Mouse (Mus musculus): ENCODE data around the gene Pik3c2b.

The Pik3c2b gene

DNA sequence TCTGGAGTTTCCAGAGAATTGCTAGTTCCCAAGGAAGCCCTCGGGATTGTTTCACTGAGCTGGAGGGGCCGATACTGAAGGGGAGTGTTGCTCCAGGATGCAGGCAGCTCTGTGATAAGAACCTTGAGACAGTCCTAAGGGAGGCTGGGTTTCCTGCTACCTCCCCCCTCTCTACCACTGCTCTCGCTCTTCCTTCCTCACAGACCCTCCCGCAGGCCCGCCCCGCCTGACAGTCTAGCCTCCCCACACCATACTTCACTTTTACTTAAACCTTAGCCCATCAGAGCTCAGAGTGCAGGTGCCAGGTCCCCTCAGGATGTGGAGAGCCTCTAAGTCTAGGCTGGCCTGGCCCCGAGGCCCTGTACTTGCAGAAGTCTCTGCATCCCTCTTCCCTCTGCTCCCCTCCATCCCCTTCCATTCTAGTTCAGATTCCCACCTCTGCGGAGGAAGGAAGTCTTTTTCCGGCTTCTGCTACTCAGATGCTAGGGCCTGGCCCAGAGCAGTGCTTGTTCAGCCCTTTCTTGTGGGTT lies 27.9 kb downstream of the Pik3c2b start:
- DNase-seq (ENCODE audit: low spot score): no peak

DNA sequence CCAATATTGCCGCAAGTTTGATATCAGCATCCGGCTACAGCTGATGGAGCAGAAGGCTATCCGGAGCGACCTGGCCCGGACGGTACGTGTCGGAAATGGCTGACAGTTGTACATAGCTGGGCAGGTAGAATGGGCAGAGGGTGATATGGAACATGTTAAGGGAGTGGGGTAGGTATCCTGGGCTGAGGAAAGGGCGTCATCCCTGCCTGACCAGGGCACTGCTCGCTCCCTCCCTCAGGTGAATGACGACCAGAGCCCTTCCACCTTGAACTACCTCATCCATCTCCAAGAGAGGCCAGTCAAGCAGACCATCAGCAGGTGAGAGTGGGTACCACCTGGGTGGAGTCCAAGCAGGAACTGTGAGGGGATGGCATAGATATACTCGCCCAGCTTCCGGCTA lies 29.1 kb downstream of the Pik3c2b start:
- DNase-seq (ENCODE audit: low spot score): no peak

DNA sequence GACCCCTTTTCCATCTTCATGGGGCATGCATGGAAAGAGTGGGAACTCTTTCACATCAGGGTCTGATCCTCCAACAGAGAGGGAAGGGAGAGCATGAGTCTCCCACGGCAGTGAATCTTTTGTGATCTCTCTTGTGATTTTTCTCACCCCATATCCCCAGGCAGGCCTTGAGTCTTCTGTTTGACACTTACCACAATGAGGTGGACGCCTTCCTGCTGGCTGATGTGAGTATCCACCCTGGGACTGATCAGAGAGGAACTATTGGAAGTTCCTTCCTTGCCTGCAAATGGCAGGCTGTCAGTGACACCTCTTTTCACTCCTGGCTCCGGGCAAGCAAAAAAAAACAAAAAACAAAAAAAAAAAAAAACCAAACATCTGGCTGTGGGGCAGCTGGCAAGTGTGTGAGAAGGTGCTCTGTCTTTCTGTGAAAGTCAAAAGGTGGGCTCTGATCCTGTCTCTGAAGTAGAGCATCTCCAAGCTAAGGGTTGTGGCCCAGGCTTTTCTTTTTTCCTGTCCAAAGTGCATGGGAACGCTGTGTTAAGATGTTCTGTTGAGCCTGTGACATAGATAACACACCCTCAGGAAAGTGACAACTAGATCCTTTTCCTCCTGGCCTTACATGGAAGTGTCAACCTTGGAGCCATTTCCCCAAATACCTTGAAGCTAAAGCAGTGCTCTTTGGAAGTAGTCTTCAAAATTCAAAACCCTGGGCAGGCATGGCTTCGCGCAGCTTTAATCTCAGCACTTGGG lies 30.4 kb downstream of the Pik3c2b start:
- no peak for DNase-seq (ENCODE audit: low spot score)

GRCm38 (mm10) chr1:133076681-133077514 lies 31.4 kb downstream of the Pik3c2b start:
- DNase-seq (ENCODE audit: low spot score): peak; percentile 44

GRCm38 (mm10) chr1:133077606-133078337 lies 32.3 kb downstream of the Pik3c2b start:
- DNase-seq (ENCODE audit: low spot score): no peak

DNA sequence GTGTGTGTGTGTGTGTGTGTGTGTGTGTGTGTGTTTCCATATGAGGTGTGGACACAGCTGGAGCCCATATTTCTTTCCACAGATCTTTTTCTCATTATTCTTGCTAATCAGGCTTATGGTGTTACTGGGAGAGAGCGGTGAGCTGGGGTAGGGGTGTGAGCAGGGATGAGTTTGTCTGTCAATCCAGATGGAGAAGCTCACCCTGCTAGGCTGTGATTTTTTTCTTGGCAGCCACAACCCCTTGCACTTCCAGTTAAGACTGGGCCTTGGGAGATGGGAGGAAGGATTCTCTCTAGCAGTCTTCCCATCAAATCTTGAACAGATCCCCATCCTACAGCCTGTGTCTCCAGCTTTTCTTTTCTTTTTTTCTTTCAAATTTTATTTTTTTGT lies 32.9 kb downstream of the Pik3c2b start:
- no peak for DNase-seq (ENCODE audit: low spot score)

GRCm38 (mm10) chr1:133079509-133079908 lies 34.0 kb downstream of the Pik3c2b start:
- DNase-seq (ENCODE audit: low spot score): no peak

DNA sequence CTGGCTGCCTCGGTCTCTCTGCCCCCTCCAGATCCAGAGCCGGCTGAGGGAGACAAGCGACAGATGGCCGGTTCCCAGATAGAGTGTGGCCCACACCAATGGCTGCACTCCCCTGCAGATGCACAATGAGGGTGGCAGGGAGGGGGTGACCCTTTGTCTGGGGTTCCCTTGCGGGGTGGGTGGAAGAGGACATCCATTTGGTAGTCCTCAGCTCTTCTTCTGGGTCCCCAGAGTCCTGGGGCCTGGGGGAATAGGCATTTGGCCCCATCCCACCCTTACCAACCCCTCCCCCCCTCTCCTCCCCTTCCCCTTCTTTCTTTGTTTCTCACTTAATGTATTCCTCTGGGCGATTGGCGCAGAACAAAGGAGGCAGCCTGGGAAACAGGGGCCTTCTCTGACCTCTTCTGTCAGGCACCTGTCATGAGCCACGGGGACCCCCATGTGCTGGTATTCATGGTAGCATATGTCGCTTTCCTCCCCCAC lies 34.7 kb downstream of the Pik3c2b start:
- no peak for DNase-seq (ENCODE audit: low spot score)

DNA sequence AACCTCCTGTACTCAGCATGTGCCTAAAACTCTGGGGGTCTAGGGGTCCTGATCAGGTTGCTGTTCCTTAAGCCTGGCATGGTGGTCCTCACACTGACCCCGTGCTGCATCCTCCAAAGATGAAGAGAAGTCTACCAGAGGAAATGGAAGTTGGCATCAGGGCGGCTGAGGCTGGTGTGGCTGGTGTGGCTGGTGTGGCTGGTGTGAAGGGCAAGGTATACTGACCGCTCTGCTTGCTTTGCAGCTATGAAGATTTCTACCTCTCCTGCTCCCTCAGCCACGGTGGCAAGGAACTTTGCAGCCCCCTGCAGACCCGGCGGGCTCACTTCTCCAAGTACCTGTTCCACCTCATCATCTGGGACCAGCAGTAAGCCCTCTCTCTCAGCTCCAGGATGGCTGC lies 35.2 kb downstream of the Pik3c2b start:
- no peak for DNase-seq (ENCODE audit: low spot score)

- DNase-seq (ENCODE audit: low spot score): no peak
Measured at GRCm38 (mm10) chr1:133083003-133083546, 37.6 kb downstream of the Pik3c2b start.

DNA sequence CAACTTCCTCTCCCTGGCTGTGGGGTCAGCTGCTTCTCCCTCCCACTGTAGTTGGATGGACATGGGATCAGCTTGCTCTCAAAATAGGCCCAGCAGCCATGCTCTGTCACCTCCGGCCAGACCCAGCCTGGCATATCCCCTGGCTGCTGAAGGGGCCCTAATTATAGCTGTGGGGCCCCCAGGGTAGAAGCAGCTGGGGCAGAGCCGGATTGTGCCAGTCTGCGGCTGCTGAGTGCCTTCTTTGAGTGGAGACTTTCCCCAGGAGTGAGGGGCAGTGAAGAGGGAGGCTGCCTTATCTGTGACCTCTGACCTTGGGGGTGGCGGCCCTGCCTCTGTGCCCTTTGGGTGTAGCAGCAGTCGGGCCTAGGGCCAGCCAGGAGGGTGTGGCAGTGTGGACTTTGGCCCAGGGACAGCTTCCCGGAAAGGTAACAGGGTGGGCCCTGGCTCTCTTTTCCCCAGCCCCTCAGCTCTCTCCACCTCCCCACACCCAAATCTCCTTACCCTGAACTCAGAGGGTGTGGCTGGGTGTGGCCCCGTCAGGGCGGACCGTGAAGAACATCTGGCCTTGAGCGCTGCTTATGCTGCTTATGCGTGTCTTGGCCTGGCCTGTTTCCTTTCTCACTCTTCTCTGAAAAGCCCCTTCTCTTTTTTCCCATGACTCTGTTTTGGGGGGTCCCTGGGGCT lies 38.6 kb downstream of the Pik3c2b start:
- no peak for DNase-seq (ENCODE audit: low spot score)

- DNase-seq (ENCODE audit: low spot score): no peak
Measured at GRCm38 (mm10) chr1:133084708-133085416, 39.4 kb downstream of the Pik3c2b start.

DNA sequence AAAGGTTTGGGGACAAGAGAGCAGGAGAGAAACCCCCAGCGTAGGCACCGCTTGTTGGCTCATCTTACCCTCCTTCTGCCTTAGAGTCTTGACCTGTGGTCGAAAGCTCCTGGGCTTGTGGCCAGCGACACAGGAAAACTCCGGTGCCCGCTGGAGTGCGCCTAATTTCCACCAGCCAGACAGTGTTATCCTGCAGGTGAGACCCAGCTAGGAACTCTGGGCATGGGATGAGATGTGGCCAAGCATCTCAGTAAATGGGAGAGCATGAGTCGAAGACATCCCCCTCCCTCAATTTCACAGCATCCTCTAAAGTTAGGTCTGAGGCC lies 39.9 kb downstream of the Pik3c2b start:
- DNase-seq (ENCODE audit: low spot score): no peak

GRCm38 (mm10) chr1:133086804-133087203 lies 41.3 kb downstream of the Pik3c2b start:
- DNase-seq (ENCODE audit: low spot score): no peak

GRCm38 (mm10) chr1:133087206-133087905 lies 41.9 kb downstream of the Pik3c2b start:
- no peak for DNase-seq (ENCODE audit: low spot score)

DNA sequence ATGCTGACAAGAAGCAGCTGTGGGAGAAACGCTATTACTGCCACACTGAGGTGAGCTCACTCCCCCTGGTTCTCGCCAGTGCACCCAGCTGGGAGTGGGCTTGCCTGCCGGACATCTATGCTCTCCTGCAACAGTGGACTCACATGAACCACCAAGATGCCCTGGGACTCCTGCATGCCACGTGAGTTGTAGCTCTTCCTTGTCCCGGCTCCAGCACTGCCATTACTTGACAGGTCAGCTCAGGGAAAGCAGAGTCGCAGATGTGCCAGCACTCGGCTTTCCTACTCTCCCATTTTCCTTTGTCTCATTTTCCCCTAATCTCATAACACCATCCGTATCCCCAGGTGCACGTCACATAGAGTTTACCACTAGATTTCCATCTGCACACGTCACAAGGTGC lies 42.7 kb downstream of the Pik3c2b start:
- no peak for DNase-seq (ENCODE audit: low spot score)

- DNase-seq (ENCODE audit: low spot score): no peak
Measured at GRCm38 (mm10) chr1:133089415-133089814, 43.9 kb downstream of the Pik3c2b start.

DNA sequence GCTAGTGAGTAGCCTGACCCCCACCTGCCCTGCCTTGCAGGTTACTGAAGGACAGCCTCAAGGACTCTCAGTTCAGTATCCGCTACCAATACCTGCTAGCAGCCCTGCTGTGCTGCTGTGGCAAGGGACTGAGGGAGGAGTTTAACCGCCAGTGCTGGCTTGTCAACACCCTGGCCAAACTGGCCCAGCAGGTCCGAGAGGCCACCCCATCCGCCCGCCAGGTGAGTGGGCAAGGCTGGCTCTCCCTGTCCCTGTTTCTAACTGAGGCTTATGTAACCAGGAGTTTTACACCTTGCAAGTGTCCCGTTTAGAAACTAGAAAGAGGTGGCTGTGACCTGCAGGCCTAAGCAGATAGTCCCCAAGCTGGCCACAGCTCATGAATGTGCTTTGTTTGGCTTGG lies 45.2 kb downstream of the Pik3c2b start:
- no peak for DNase-seq (ENCODE audit: low spot score)

DNA sequence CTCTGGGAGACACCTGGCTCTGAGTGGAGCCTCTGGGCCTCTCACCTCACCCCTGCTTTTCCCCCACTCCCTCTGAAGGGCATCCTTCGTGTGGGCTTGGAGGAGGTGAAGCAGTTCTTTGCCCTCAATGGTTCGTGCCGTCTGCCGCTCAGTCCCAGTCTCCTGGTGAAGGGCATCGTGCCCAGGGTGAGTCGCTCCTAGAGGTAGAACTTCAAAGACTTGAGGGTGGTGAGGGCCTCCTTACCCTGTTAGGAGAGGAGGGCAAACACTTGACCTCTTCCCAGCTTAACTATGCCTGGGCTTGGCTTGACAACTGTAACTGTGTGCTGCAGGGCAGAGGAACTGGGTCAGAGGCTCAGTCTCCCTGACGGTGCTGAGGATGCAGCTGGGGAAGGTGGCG lies 46.0 kb downstream of the Pik3c2b start:
- DNase-seq (ENCODE audit: low spot score): no peak

DNA sequence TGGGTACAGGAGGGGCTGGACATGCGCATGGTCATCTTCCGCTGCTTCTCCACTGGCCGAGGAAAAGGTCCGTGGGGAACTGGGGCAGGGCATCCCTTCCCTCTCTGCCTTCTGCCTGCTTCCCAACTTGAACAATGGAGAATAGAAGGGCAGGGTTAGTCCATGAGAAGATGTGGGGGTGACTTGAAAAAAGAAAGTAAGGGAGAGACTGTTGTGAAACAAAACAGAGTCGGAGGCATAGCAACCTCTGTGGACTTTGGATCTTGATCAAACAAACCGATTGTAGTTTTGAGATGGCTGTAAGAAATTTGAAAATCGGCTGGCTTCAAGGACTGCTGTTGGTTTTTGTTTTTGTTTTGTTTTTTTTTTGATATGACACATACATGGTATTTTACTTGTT lies 48.3 kb downstream of the Pik3c2b start:
- no peak for DNase-seq (ENCODE audit: low spot score)

All from ovary, adult 18-20 months (tissue).